Mouse (Mus musculus) lung, embryonic 14.5 days (tissue): ENCODE measurements around the gene Sox5. TPM values are rescaled to one million over a fixed set of nuclear protein-coding genes. Genes with fewer than 3 reads are reported as not detected.
A peak's percentile ranks its signal among the peaks of the same experiment; 100 is the strongest.

ENCODE experiments used
- ATAC-seq: fragments of 200-750 bp; cut with Nextera tagmentation; 2 replicates; pipeline ENCODE4 v1.8.0; 2017; ENCODE audit warnings: mild to moderate bottlenecking, moderate TSS enrichment, moderate library complexity; ENCODE audit not compliant: insufficient read depth
- DNase-seq: peaks from one replicate; pipeline ENCODE4 v3.0.0-alpha.2; 2015
- H3K27ac ChIP-seq: fragments of 300-500 bp; sonication (generic); 2 replicates; pipeline ENCODE4 v1.5.1; 2014; ENCODE audit warnings: low read depth, mild to moderate bottlenecking, moderate library complexity
- H3K27me3 ChIP-seq: fragments of 300-500 bp; sonication (generic); 2 replicates; pipeline ENCODE4 v1.6.1; 2014; ENCODE audit warnings: low read length, control low read depth; ENCODE audit not compliant: insufficient read depth
- H3K36me3 ChIP-seq: fragments of 300-500 bp; sonication (generic); 2 replicates; pipeline ENCODE4 v1.6.1; 2014; ENCODE audit warnings: control low read depth; ENCODE audit not compliant: insufficient read depth
- H3K4me1 ChIP-seq: fragments of 300-500 bp; sonication (generic); 2 replicates; pipeline ENCODE4 v1.6.1; 2014; ENCODE audit warnings: antibody characterized with exemption, control low read depth; ENCODE audit not compliant: insufficient read depth
- H3K4me2 ChIP-seq: fragments of 300-500 bp; sonication (generic); 2 replicates; pipeline ENCODE4 v1.6.1; 2014; ENCODE audit warnings: mild to moderate bottlenecking
- H3K4me3 ChIP-seq: fragments of 300-500 bp; sonication (generic); 2 replicates; pipeline ENCODE4 v1.5.1; 2014; ENCODE audit warnings: low read depth, low read length
- H3K9ac ChIP-seq: fragments of 300-500 bp; sonication (generic); 2 replicates; pipeline ENCODE4 v1.6.1; 2014
- H3K9me3 ChIP-seq: fragments of 300-500 bp; sonication (generic); 2 replicates; pipeline ENCODE4 v1.6.1; 2016; ENCODE audit warnings: low read depth, low read length, control low read depth
- CTCF ChIP-seq: IDR thresholded peaks from 2 replicates; pipeline ENCODE4 v1.5.1; 2016; ENCODE audit warnings: antibody characterized with exemption, low read depth
- WGBS: fragments of 180-500 bp; shearing (Covaris S2); extraction: QIAGEN DNeasy Blood & Tissue Kit; methylation state at CpG from one replicate; pipeline ENCODE4 v1.1.7; 2014; 5-methylcytosine and 5-hydroxymethylcytosine counted together
- polyA plus RNA-seq: library from polyadenylated mRNA; unstranded; fragments of >200 nt; fragmentation: Nextera tagmentation; extraction: Ambion mirVana; gene quantifications from 2 replicates; pipeline ENCODE4 v1.2.1, GENCODE M21; 2014

Gene Sox5
- polyA plus RNA-seq, 1 experiment from 2014 or later = 21.3 TPM

GRCm38 (mm10) chr6:144815542-144815941, 33.8 kb upstream of the Sox5 start:
- DNase-seq (peak; percentile 60), ATAC-seq (0 out of 2 replicates have a peak, but pooled peaks have one; percentile 31)
- H3K9me3 ChIP-seq = no peaks in the 10 kb centered on the region
- no peak for TF ChIP-seq CTCF
- no peak overlapping the region for H3K27ac ChIP-seq
- no peaks in the 10 kb centered on the region for H3K36me3 ChIP-seq
- WGBS = 20% methylated on average over 5 of the region's 5 CpGs
- no peaks in the 10 kb centered on the region for H3K4me1 ChIP-seq
- H3K4me3 ChIP-seq = no peak overlapping the region
- H3K4me2 ChIP-seq = no peak overlapping the region
- H3K27me3 ChIP-seq = no peaks in the 10 kb centered on the region
- no peak overlapping the region for H3K9ac ChIP-seq

- peak; percentile 77 for TF ChIP-seq CTCF
- ATAC-seq = peak; percentile 58
- 4% methylated on average over 6 of the region's 6 CpGs for WGBS
Observed at GRCm38 (mm10) chr6:144814931-144815364, 33.2 kb upstream of the Sox5 start.

GRCm38 (mm10) chr6:144804321-144804720, 22.5 kb upstream of the Sox5 start:
- DNase-seq = peak; percentile 17
- H3K4me2 ChIP-seq = no peak overlapping the region
- no peak for ATAC-seq
- TF ChIP-seq CTCF = no peak
- no peaks in the 10 kb centered on the region for H3K27me3 ChIP-seq
- H3K9me3 ChIP-seq = 0 out of 2 replicates have a peak, but pooled peaks cover 5% of the 10 kb centered on the region
- no peaks in the 10 kb centered on the region for H3K36me3 ChIP-seq
- H3K4me3 ChIP-seq = no peak overlapping the region
- no peak overlapping the region for H3K27ac ChIP-seq
- no peaks in the 10 kb centered on the region for H3K4me1 ChIP-seq
- WGBS = 69% methylated on average over 5 of the region's 5 CpGs
- no peak overlapping the region for H3K9ac ChIP-seq

More at GRCm38 (mm10) chr6:144814931-144815364, 33.2 kb upstream of the Sox5 start:
- Histone ChIP-seq H3K9ac (no peak overlapping the region), H3K4me1 (no peaks in the 10 kb centered on the region), H3K36me3 (no peaks in the 10 kb centered on the region), H3K4me3 (no peak overlapping the region), H3K4me2 (no peak overlapping the region), H3K27me3 (no peaks in the 10 kb centered on the region), H3K9me3 (no peaks in the 10 kb centered on the region), H3K27ac (no peak overlapping the region)
- peak; percentile 85 for DNase-seq

GRCm38 (mm10) chr6:144803063-144803462, 21.3 kb upstream of the Sox5 start:
- TF ChIP-seq CTCF = no peak
- H3K27me3 ChIP-seq = no peaks in the 10 kb centered on the region
- no peaks in the 10 kb centered on the region for H3K4me1 ChIP-seq
- no peaks in the 10 kb centered on the region for H3K36me3 ChIP-seq
- H3K27ac ChIP-seq = no peak overlapping the region
- H3K4me3 ChIP-seq = no peak overlapping the region
- no peak for ATAC-seq
- no peak for DNase-seq
- H3K9ac ChIP-seq = no peak overlapping the region
- H3K4me2 ChIP-seq = no peak overlapping the region
- 93% methylated on average over 1 of the region's 1 CpGs for WGBS
- H3K9me3 ChIP-seq = 0 out of 2 replicates have a peak, but pooled peaks cover 5% of the 10 kb centered on the region

- DNase-seq (no peak), ATAC-seq (no peak)
- Histone ChIP-seq H3K36me3 (no peaks in the 10 kb centered on the region), H3K27ac (no peak overlapping the region), H3K4me1 (no peaks in the 10 kb centered on the region), H3K4me3 (no peak overlapping the region), H3K9ac (no peak overlapping the region), H3K4me2 (no peak overlapping the region), H3K9me3 (no peaks in the 10 kb centered on the region), H3K27me3 (no peaks in the 10 kb centered on the region)
- TF ChIP-seq CTCF = no peak
- 65% methylated on average over 3 of the region's 3 CpGs for WGBS
Observed at GRCm38 (mm10) chr6:144794356-144794755, 12.6 kb upstream of the Sox5 start.

- TF ChIP-seq CTCF = no peak
Observed at GRCm38 (mm10) chr6:144792871-144793270, 11.1 kb upstream of the Sox5 start.

GRCm38 (mm10) chr6:144783295-144783694, 1.5 kb upstream of the Sox5 start:
- no peak overlapping the region for H3K27ac ChIP-seq
- no peak for DNase-seq
- peak overlapping the region; percentile 73; the same call in 1 of the 2 replicates for H3K4me3 ChIP-seq
- no peaks in the 10 kb centered on the region for H3K36me3 ChIP-seq
- no peaks in the 10 kb centered on the region for H3K27me3 ChIP-seq
- no peak for TF ChIP-seq CTCF
- H3K4me2 ChIP-seq = peak overlapping the region; percentile 89
- H3K9ac ChIP-seq = no peak overlapping the region
- no peak for ATAC-seq
- H3K9me3 ChIP-seq = no peaks in the 10 kb centered on the region
- peaks cover 6% of the 10 kb centered on the region; the same call in 1 of the 2 replicates for H3K4me1 ChIP-seq

More at GRCm38 (mm10) chr6:144792871-144793270, 11.1 kb upstream of the Sox5 start:
- no peaks in the 10 kb centered on the region for H3K4me1 ChIP-seq
- no peaks in the 10 kb centered on the region for H3K36me3 ChIP-seq
- H3K27ac ChIP-seq = no peak overlapping the region
- no peak for ATAC-seq
- H3K27me3 ChIP-seq = no peaks in the 10 kb centered on the region
- H3K9ac ChIP-seq = no peak overlapping the region
- no peaks in the 10 kb centered on the region for H3K9me3 ChIP-seq
- H3K4me2 ChIP-seq = no peak overlapping the region
- DNase-seq = no peak
- 88% methylated on average over 8 of the region's 8 CpGs for WGBS
- H3K4me3 ChIP-seq = no peak overlapping the region
